Mouse (Mus musculus): Measurements from ENCODE around the gene Olfr1111. TPM values are rescaled to one million over a fixed set of nuclear protein-coding genes. Genes with fewer than 3 reads are reported as not detected.
"Not testable (repeated sequence)": the region's sequence is repeated elsewhere in the genome, so short reads cannot be mapped to it uniquely, and the experiment has no call there.

Olfr1111 gene
- polyA plus RNA-seq (2014; fragmentation: Nextera tagmentation; extraction: Ambion mirVana) = not detected in 2 replicates

DNA sequence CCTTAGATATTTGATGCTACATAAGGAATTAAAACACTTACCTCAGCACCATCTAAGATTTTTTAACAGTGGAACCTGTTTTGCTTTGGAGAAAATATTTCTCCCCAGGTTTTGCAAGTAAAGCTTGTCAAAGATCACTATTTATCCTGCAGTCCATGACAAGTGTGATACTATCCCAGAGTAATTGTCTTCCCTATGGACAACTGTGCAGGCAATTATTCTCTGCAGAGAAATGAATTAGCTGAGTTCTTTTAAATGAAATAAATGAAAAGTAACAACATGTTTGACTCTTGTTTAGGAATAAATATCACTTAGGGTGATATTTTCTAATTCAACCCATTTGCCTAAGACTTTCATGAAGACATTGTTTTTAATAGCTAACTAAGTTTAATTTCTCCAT lies at the start of gene Olfr1111:
TSS of gene Olfr1111 (minus strand) at position 101 of the 400 bp plus-strand sequence.
- H3K9ac ChIP-seq (ENCODE audit: low read length) = no peak within 1 kb of the TSS
- ATAC-seq (no peak), DNase-seq (ENCODE audit: low spot score) (no peak)
- no peak within 1 kb of the TSS for H3K27ac ChIP-seq (ENCODE audit: low read depth, low read length)
- H3K4me1 ChIP-seq (ENCODE audit: control insufficient read depth, insufficient read depth, low read length) = no peaks in the 10 kb centered on the region
- no peaks in the 10 kb centered on the region for H3K36me3 ChIP-seq (ENCODE audit: control insufficient read depth, insufficient read depth, low read length)
- no peak within 1 kb of the TSS for H3K4me2 ChIP-seq (ENCODE audit: low read length)
- no peaks in the 10 kb centered on the region for H3K9me3 ChIP-seq (replicated peaks; ENCODE audit: control insufficient read depth, low read length)
- no peaks in the 10 kb centered on the region for H3K27me3 ChIP-seq (replicated peaks; ENCODE audit: control insufficient read depth, insufficient read depth, low read length)
- H3K4me3 ChIP-seq (ENCODE audit: low read depth, low read length) = no peak within 1 kb of the TSS

- Histone ChIP-seq H3K9me3 (replicated peaks; ENCODE audit: control insufficient read depth, low read length) (no peaks in the 10 kb centered on the region), H3K36me3 (ENCODE audit: control insufficient read depth, insufficient read depth, low read length) (no peaks in the 10 kb centered on the region), H3K4me3 (ENCODE audit: low read depth, low read length) (no peak within 1 kb of the TSS), H3K4me1 (ENCODE audit: control insufficient read depth, insufficient read depth, low read length) (no peaks in the 10 kb centered on the region), H3K4me2 (ENCODE audit: low read length) (no peak within 1 kb of the TSS), H3K27ac (ENCODE audit: low read depth, low read length) (no peak within 1 kb of the TSS), H3K27me3 (replicated peaks; ENCODE audit: control insufficient read depth, insufficient read depth, low read length) (no peaks in the 10 kb centered on the region), H3K9ac (ENCODE audit: low read length) (no peak within 1 kb of the TSS)
- no peak for DNase-seq (ENCODE audit: low spot score)
- 91% methylated on average over 1 of the region's 1 CpGs for WGBS
- ATAC-seq = no peak
Measured at GRCm38 (mm10) chr2:87187498-87187897, 35.1 kb upstream of the Olfr1111 start, which contains the start of gene Olfr1112. Gene Olfr1112, plus strand, starts transcription at chr2:87187798.

DNA sequence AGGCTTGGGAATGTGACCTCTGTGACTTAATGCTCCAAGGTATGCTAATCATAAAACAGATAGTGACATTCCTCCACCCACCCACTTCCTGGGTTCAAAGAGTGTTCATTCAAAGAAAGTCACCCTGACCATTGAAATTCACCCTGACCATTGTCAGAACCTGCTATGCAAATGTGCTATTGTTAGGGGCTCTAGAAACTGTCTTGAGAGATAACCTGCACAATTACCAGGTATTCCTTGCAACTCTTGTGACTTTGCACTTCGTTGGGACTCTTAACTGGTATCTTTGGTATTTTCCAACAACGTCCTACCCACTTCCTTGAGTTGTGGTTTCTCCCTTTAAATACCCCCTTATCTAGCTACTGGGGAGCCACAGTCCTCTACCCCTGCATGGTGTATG lies 15.3 kb upstream of the Olfr1111 start:
- not testable (repeated sequence) for H3K27me3 ChIP-seq (replicated peaks; ENCODE audit: control insufficient read depth, insufficient read depth, low read length); H3K9ac ChIP-seq (ENCODE audit: low read length); H3K9me3 ChIP-seq (replicated peaks; ENCODE audit: control insufficient read depth, low read length); H3K4me1 ChIP-seq (ENCODE audit: control insufficient read depth, insufficient read depth, low read length); H3K4me2 ChIP-seq (ENCODE audit: low read length); H3K4me3 ChIP-seq (ENCODE audit: low read depth, low read length); H3K36me3 ChIP-seq (ENCODE audit: control insufficient read depth, insufficient read depth, low read length); ATAC-seq; H3K27ac ChIP-seq (ENCODE audit: low read depth, low read length); DNase-seq (ENCODE audit: low spot score)
- WGBS = 76% methylated on average over 2 of the region's 2 CpGs

GRCm38 (mm10) chr2:87140200-87140599 lies 12.2 kb downstream of the Olfr1111 start, which contains the start of gene Olfr1110:
Gene Olfr1110, minus strand, starts transcription at chr2:87140300.
- DNase-seq (ENCODE audit: low spot score) (no peak), ATAC-seq (no peak)
- no peak within 1 kb of the TSS for H3K4me3 ChIP-seq (ENCODE audit: low read depth, low read length)
- H3K9me3 ChIP-seq (replicated peaks; ENCODE audit: control insufficient read depth, low read length) = no peaks in the 10 kb centered on the region
- no peak within 1 kb of the TSS for H3K4me2 ChIP-seq (ENCODE audit: low read length)
- H3K36me3 ChIP-seq (ENCODE audit: control insufficient read depth, insufficient read depth, low read length) = no peaks in the 10 kb centered on the region
- no peak within 1 kb of the TSS for H3K9ac ChIP-seq (ENCODE audit: low read length)
- H3K27ac ChIP-seq (ENCODE audit: low read depth, low read length) = no peak within 1 kb of the TSS
- 87% methylated on average over 1 of the region's 1 CpGs for WGBS
- no peaks in the 10 kb centered on the region for H3K27me3 ChIP-seq (replicated peaks; ENCODE audit: control insufficient read depth, insufficient read depth, low read length)
- no peaks in the 10 kb centered on the region for H3K4me1 ChIP-seq (ENCODE audit: control insufficient read depth, insufficient read depth, low read length)

DNA sequence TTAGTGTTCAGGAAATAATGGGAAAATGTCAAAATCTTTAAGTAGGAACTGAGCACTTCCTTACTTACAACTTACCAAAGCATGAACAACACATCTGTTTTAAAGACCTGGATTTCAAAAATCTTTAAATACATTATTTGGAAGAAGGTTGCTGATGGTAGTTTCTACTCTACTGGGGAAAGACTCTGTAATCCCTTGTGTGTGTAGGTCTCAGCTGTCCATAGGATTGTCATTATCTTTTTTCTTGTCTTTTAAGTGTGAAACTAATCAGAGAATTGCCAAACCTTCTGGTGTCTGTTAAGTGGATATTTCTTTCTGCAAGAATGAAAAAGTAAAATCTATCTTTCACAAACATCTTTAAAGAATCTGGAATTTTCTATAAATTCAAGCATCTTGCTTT lies 38.0 kb downstream of the Olfr1111 start, which contains the start of gene Olfr259:
TSS of gene Olfr259 (minus strand) at position 101 of the 400 bp plus-strand sequence.
- no peak within 1 kb of the TSS for H3K4me3 ChIP-seq (ENCODE audit: low read depth, low read length)
- no peaks in the 10 kb centered on the region for H3K4me1 ChIP-seq (ENCODE audit: control insufficient read depth, insufficient read depth, low read length)
- H3K36me3 ChIP-seq (ENCODE audit: control insufficient read depth, insufficient read depth, low read length) = no peaks in the 10 kb centered on the region
- H3K9me3 ChIP-seq (replicated peaks; ENCODE audit: control insufficient read depth, low read length) = no peaks in the 10 kb centered on the region
- no peak within 1 kb of the TSS for H3K9ac ChIP-seq (ENCODE audit: low read length)
- ATAC-seq = no peak
- no peak within 1 kb of the TSS for H3K4me2 ChIP-seq (ENCODE audit: low read length)
- no peak for DNase-seq (ENCODE audit: low spot score)
- H3K27ac ChIP-seq (ENCODE audit: low read depth, low read length) = no peak within 1 kb of the TSS
- H3K27me3 ChIP-seq (replicated peaks; ENCODE audit: control insufficient read depth, insufficient read depth, low read length) = no peaks in the 10 kb centered on the region

Other genes with a start within 250 kb of the Olfr1111 start
- gene Olfr1098, start 228.1 kb downstream of the Olfr1111 start, polyA plus RNA-seq (2014; fragmentation: Nextera tagmentation; extraction: Ambion mirVana) = not detected in 2 replicates
- gene Olfr1099, start 191.9 kb downstream of the Olfr1111 start, polyA plus RNA-seq (2014; fragmentation: Nextera tagmentation; extraction: Ambion mirVana) = not detected in 2 replicates
- not detected in 2 replicates for gene Olfr1100, start 172.7 kb downstream of the Olfr1111 start, polyA plus RNA-seq (2014; fragmentation: Nextera tagmentation; extraction: Ambion mirVana)
- not detected in 2 replicates for gene Olfr1101, start 161.4 kb downstream of the Olfr1111 start, polyA plus RNA-seq (2014; fragmentation: Nextera tagmentation; extraction: Ambion mirVana)
- not detected in 2 replicates for gene Olfr1102, start 154.2 kb downstream of the Olfr1111 start, polyA plus RNA-seq (2014; fragmentation: Nextera tagmentation; extraction: Ambion mirVana)
- not detected in 2 replicates for gene Olfr1104, start 125.5 kb downstream of the Olfr1111 start, polyA plus RNA-seq (2014; fragmentation: Nextera tagmentation; extraction: Ambion mirVana)
- not detected in 2 replicates for gene Olfr1105, start 116.1 kb downstream of the Olfr1111 start, polyA plus RNA-seq (2014; fragmentation: Nextera tagmentation; extraction: Ambion mirVana)
- not detected in 2 replicates for gene Olfr1106, start 100.4 kb downstream of the Olfr1111 start, polyA plus RNA-seq (2014; fragmentation: Nextera tagmentation; extraction: Ambion mirVana)
- not detected in 2 replicates for gene Olfr1107, start 76.8 kb downstream of the Olfr1111 start, polyA plus RNA-seq (2014; fragmentation: Nextera tagmentation; extraction: Ambion mirVana)
- not detected in 2 replicates for gene Olfr1109, start 56.6 kb downstream of the Olfr1111 start, polyA plus RNA-seq (2014; fragmentation: Nextera tagmentation; extraction: Ambion mirVana)
- gene Olfr259, start 38.1 kb downstream of the Olfr1111 start, polyA plus RNA-seq (2014; fragmentation: Nextera tagmentation; extraction: Ambion mirVana) = not detected in 2 replicates
- gene Olfr1110, start 12.3 kb downstream of the Olfr1111 start, polyA plus RNA-seq (2014; fragmentation: Nextera tagmentation; extraction: Ambion mirVana) = not detected in 2 replicates
- not detected in 2 replicates for gene Olfr1112, start 35.2 kb upstream of the Olfr1111 start, polyA plus RNA-seq (2014; fragmentation: Nextera tagmentation; extraction: Ambion mirVana)
- not detected in 2 replicates for gene Olfr1113, start 56.3 kb upstream of the Olfr1111 start, polyA plus RNA-seq (2014; fragmentation: Nextera tagmentation; extraction: Ambion mirVana)
- gene Olfr1115, start 95.4 kb upstream of the Olfr1111 start, polyA plus RNA-seq (2014; fragmentation: Nextera tagmentation; extraction: Ambion mirVana) = not detected in 2 replicates
- gene Olfr1116, start 114.9 kb upstream of the Olfr1111 start, polyA plus RNA-seq (2014; fragmentation: Nextera tagmentation; extraction: Ambion mirVana) = not detected in 2 replicates
- gene Olfr1118, start 155.0 kb upstream of the Olfr1111 start, polyA plus RNA-seq (2014; fragmentation: Nextera tagmentation; extraction: Ambion mirVana) = not detected in 2 replicates
- not detected in 2 replicates for gene Olfr1120, start 202.2 kb upstream of the Olfr1111 start, polyA plus RNA-seq (2014; fragmentation: Nextera tagmentation; extraction: Ambion mirVana)
- gene Olfr1121, start 217.3 kb upstream of the Olfr1111 start, polyA plus RNA-seq (2014; fragmentation: Nextera tagmentation; extraction: Ambion mirVana) = not detected in 2 replicates
- not detected in 2 replicates for gene Olfr1122, start 233.2 kb upstream of the Olfr1111 start, polyA plus RNA-seq (2014; fragmentation: Nextera tagmentation; extraction: Ambion mirVana)

All from forebrain, embryonic 14.5 days (tissue).